Mouse (Mus musculus): Measurements from ENCODE around the gene Lmod1. TPM values are rescaled to one million over a fixed set of nuclear protein-coding genes. Genes with fewer than 3 reads are reported as not detected.

Lmod1 gene
- 0.35 and 0.37 TPM in 2 replicates for polyA plus RNA-seq (2014; fragmentation: Nextera tagmentation; extraction: Ambion mirVana)

DNA sequence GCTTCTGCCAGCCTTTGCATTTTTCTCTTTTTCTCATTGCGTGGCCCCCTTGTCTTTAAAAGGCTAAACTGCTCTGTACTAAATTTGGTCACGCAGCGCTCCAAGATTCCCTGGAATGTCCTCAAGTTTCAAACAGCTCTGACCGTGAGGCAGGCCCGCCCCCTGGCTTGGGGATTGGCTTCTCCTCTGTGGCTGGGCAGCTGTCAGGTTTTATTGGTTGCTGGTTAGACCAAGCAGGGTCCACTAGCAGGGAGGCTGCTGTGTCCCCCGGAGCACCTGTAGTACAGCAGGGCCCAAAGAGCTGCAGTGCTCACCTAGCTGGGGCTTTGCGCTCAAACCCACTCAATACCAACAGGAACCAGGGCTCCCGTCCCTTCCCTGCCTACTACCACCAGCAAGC, at the start of gene Lmod1:
Lmod1 (plus strand) TSS at position 237 of the 400 bp plus-strand sequence.
- WGBS: 13% methylated on average over 8 of the region's 8 CpGs
- H3K9ac ChIP-seq (ENCODE audit: low read length): no peak within 1 kb of the TSS; the same call in 1 of the 2 replicates
- peaks cover 3% of the 10 kb centered on the region; the same call in 1 of the 2 replicates for H3K4me1 ChIP-seq (ENCODE audit: control insufficient read depth, insufficient read depth, low read length)
- DNase-seq (ENCODE audit: low spot score): peak; percentile 48
- H3K4me2 ChIP-seq (ENCODE audit: low read depth): 0 out of 2 replicates have a peak within 1 kb of the TSS, but pooled peaks have one; percentile 3
- H3K36me3 ChIP-seq (ENCODE audit: control insufficient read depth, insufficient read depth, low read length): no peaks in the 10 kb centered on the region
- no peaks in the 10 kb centered on the region for H3K9me3 ChIP-seq (ENCODE audit: control insufficient read depth, low read length)
- no peak for ATAC-seq (ENCODE audit: insufficient read depth, low FRiP score, low TSS enrichment)
- H3K4me3 ChIP-seq (ENCODE audit: low read depth, low read length): no peak within 1 kb of the TSS
- H3K27me3 ChIP-seq (ENCODE audit: control insufficient read depth, insufficient read depth, low read length): no peaks in the 10 kb centered on the region
- no peak within 1 kb of the TSS for H3K27ac ChIP-seq (ENCODE audit: low read depth, low read length)

DNA sequence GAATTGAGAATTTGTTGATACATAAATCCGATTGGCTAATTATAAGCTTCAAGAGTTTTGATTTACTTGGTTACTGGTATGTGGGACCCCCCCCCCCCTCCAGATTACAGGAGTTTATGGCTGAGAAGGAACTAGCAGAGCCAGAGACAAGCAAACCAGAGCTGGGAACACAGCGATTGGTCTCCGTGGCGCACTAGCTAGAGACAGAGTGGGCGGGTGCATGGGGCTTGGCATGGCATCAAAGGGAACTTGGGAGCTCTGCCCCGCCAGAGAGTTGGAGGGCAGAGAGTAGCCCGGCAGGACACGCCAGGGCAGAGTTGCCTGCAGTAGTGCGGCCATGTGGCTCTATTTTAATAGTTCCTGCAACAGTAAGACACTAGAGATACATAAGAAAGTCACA, 44.0 kb upstream of the Lmod1 start:
- H3K9ac ChIP-seq (ENCODE audit: low read length): no peak overlapping the region
- H3K27ac ChIP-seq (ENCODE audit: low read depth, low read length): no peak overlapping the region
- no peak overlapping the region for H3K4me3 ChIP-seq (ENCODE audit: low read depth, low read length)
- H3K27me3 ChIP-seq (ENCODE audit: control insufficient read depth, insufficient read depth, low read length): no peaks in the 10 kb centered on the region
- DNase-seq (ENCODE audit: low spot score) (no peak), ATAC-seq (ENCODE audit: insufficient read depth, low FRiP score, low TSS enrichment) (no peak)
- H3K36me3 ChIP-seq (ENCODE audit: control insufficient read depth, insufficient read depth, low read length): peaks cover 2% of the 10 kb centered on the region
- 90% methylated on average over 9 of the region's 9 CpGs for WGBS
- H3K4me1 ChIP-seq (ENCODE audit: control insufficient read depth, insufficient read depth, low read length): no peaks in the 10 kb centered on the region
- no peaks in the 10 kb centered on the region for H3K9me3 ChIP-seq (ENCODE audit: control insufficient read depth, low read length)
- no peak overlapping the region for H3K4me2 ChIP-seq (ENCODE audit: low read depth)

DNA sequence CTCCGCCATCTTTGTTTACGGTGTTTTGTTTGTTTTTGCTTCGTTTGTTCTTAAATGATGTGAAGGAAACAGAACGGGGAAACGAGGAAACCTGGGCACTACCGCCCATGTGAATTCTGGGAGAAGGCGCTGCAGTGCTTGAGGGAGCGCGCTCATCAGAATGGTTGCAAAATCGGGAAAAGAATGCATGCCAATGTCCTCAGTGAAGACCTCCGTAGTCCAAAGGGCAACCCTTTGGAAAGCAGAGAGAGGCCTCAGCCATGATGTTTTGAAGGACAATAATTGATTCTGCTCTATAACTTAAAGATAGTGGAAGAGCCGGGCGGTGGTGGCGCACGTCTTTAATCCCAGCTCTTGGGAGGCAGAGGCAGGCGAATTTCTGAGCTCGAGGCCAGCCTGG, 42.8 kb upstream of the Lmod1 start:
- H3K4me2 ChIP-seq (ENCODE audit: low read depth): no peak overlapping the region
- H3K36me3 ChIP-seq (ENCODE audit: control insufficient read depth, insufficient read depth, low read length): peaks cover 2% of the 10 kb centered on the region
- WGBS: 95% methylated on average over 17 of the region's 17 CpGs

DNA sequence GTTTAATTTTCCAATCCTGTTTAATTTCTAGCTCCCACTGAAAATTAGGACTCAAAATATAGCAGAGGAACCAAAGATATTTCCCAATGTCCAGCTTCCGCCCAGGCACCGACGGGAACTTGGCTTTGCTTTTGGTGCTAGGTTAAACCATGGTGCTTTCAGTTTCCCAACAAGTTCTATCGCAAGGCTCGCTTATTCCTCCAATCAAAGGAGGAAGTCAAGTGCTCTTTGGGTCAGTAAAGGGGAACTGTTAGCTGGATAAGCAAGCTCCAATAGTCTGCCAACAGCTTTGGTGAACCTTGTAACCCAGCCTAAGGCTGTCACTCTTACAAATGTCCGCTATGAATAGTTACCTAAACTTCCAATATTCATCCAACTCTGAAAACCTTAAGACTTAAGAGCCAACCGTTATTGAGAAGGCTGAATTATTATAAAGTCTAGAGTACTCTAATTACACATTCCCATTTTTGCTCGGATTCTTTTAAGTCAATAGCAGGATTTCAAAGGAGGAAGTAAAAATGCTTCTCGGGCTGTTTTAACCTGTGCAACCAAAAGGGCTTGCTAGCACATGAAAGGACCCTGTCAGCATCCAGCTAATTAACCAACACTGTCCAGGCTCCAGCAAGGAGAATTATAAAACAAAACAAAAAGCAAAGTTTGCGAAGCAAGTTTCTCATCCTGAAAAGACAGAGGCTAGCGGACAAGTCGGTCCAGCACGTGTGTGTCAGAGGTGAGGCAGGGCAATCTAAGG, 41.9 kb upstream of the Lmod1 start:
- WGBS: 45% methylated on average over 13 of the region's 13 CpGs
- Histone ChIP-seq H3K4me2 (ENCODE audit: low read depth) (peak overlapping the region; percentile 75), H3K36me3 (ENCODE audit: control insufficient read depth, insufficient read depth, low read length) (peaks cover 2% of the 10 kb centered on the region; the same call in 1 of the 2 replicates), H3K27me3 (ENCODE audit: control insufficient read depth, insufficient read depth, low read length) (no peaks in the 10 kb centered on the region), H3K27ac (ENCODE audit: low read depth, low read length) (no peak overlapping the region), H3K4me3 (ENCODE audit: low read depth, low read length) (peak overlapping the region; percentile 62), H3K4me1 (ENCODE audit: control insufficient read depth, insufficient read depth, low read length) (no peaks in the 10 kb centered on the region), H3K9ac (ENCODE audit: low read length) (peak overlapping the region; percentile 85), H3K9me3 (ENCODE audit: control insufficient read depth, low read length) (no peaks in the 10 kb centered on the region)
- ATAC-seq (ENCODE audit: insufficient read depth, low FRiP score, low TSS enrichment) (no peak), DNase-seq (ENCODE audit: low spot score) (no peak)

More for the DNA sequence above, 42.8 kb upstream of the Lmod1 start:
- no peaks in the 10 kb centered on the region for H3K4me1 ChIP-seq (ENCODE audit: control insufficient read depth, insufficient read depth, low read length)
- no peak overlapping the region for H3K9ac ChIP-seq (ENCODE audit: low read length)
- no peak overlapping the region for H3K4me3 ChIP-seq (ENCODE audit: low read depth, low read length)
- H3K27ac ChIP-seq (ENCODE audit: low read depth, low read length): no peak overlapping the region
- H3K27me3 ChIP-seq (ENCODE audit: control insufficient read depth, insufficient read depth, low read length): no peaks in the 10 kb centered on the region
- no peak for DNase-seq (ENCODE audit: low spot score)
- no peak for ATAC-seq (ENCODE audit: insufficient read depth, low FRiP score, low TSS enrichment)
- no peaks in the 10 kb centered on the region for H3K9me3 ChIP-seq (ENCODE audit: control insufficient read depth, low read length)

DNA sequence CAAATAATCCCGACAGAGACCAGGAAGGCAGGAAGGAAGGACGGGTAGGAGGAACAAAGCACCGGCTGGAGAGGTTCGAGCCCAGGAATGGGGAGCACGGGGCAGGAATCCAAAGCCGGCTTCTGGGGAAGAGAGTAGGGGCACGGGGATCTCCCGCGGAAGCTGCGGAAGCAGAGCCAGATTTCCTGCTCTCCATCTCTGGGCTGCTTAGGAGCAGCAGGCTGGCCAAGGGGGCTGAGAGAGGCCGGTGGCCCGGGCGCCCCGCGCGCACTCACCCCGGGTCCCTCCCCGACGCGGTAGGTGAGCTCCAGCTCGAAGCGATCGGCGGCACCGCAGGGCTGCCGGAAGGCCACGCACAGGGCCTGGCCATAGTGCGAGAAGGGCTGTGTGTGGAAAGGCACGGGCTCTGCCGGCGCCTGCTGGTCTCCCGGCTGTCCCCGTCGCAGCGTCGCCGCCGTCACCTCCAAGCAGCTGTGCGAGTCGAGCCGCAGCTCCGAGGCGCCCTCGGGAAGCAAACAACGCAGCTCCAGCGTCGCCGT, 41.3 kb upstream of the Lmod1 start:
- DNase-seq (ENCODE audit: low spot score) (no peak), ATAC-seq (ENCODE audit: insufficient read depth, low FRiP score, low TSS enrichment) (peak; percentile 79)
- Histone ChIP-seq H3K9ac (ENCODE audit: low read length) (peak overlapping the region; percentile 85), H3K4me3 (ENCODE audit: low read depth, low read length) (peak overlapping the region; percentile 62), H3K27ac (ENCODE audit: low read depth, low read length) (peak overlapping the region; percentile 72), H3K36me3 (ENCODE audit: control insufficient read depth, insufficient read depth, low read length) (peaks cover 2% of the 10 kb centered on the region; the same call in 1 of the 2 replicates), H3K4me1 (ENCODE audit: control insufficient read depth, insufficient read depth, low read length) (no peaks in the 10 kb centered on the region), H3K4me2 (ENCODE audit: low read depth) (peak overlapping the region; percentile 75), H3K27me3 (ENCODE audit: control insufficient read depth, insufficient read depth, low read length) (no peaks in the 10 kb centered on the region), H3K9me3 (ENCODE audit: control insufficient read depth, low read length) (no peaks in the 10 kb centered on the region)
- WGBS: 0% methylated on average over 47 of the region's 48 CpGs

DNA sequence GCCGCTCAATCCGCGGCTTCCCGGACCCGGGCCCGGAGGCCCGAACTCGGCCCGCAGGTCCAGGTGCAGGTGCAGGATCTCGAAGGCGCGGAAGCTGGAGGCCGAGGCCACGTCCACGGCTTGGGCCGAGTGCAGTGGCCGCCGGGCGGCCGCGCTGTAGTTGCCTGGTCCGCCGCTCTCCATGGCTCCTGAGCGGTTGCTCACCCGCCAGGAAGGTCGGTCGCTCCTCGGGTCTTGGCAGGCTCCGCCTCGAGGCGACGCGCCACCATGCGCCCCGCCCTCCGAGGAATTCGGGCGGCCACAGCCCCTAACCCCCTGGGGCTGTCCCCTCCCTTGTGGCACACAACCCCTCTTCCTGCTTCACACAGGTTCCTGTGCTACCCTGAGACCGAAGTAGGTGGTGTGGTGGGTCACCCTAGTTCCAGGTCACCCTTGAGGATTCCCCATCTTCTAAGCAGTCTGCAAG, 40.7 kb upstream of the Lmod1 start, which contains the start of gene Rnpep:
Rnpep (minus strand) TSS at position 259 of the 466 bp plus-strand sequence.
- H3K4me2 ChIP-seq (ENCODE audit: low read depth): peak within 1 kb of the TSS; percentile 75
- H3K4me3 ChIP-seq (ENCODE audit: low read depth, low read length): peak within 1 kb of the TSS; percentile 62
- peak; percentile 90 for ATAC-seq (ENCODE audit: insufficient read depth, low FRiP score, low TSS enrichment)
- H3K9ac ChIP-seq (ENCODE audit: low read length): peak within 1 kb of the TSS; percentile 85
- no peaks in the 10 kb centered on the region for H3K4me1 ChIP-seq (ENCODE audit: control insufficient read depth, insufficient read depth, low read length)
- WGBS: 0% methylated on average over 37 of the region's 39 CpGs
- peak within 1 kb of the TSS; percentile 72 for H3K27ac ChIP-seq (ENCODE audit: low read depth, low read length)
- H3K36me3 ChIP-seq (ENCODE audit: control insufficient read depth, insufficient read depth, low read length): no peaks in the 10 kb centered on the region
- H3K9me3 ChIP-seq (ENCODE audit: control insufficient read depth, low read length): no peaks in the 10 kb centered on the region
- peak; percentile 81 for DNase-seq (ENCODE audit: low spot score)
- no peaks in the 10 kb centered on the region for H3K27me3 ChIP-seq (ENCODE audit: control insufficient read depth, insufficient read depth, low read length)

DNA sequence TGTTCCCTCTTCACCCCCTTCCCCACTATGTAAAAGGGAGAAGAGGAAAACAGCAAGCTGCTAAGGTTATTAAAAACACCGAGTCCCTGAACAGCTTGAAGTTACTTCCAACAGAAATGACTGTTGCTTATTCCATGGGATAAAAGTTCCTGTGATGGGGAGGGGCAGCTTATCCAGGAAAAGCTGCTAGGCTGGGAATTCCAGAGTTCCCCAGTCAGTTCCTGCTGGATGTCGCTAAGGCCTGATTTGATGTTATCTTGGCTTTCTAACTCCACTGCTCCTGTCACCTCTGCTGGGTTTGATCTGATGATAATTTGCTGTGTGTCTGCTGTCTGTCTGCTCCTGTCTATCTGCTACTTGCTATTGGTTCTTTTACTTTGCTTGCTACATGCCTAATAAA, 38.3 kb upstream of the Lmod1 start:
- Histone ChIP-seq H3K4me1 (ENCODE audit: control insufficient read depth, insufficient read depth, low read length) (no peaks in the 10 kb centered on the region), H3K27me3 (ENCODE audit: control insufficient read depth, insufficient read depth, low read length) (no peaks in the 10 kb centered on the region), H3K36me3 (ENCODE audit: control insufficient read depth, insufficient read depth, low read length) (no peaks in the 10 kb centered on the region), H3K9ac (ENCODE audit: low read length) (no peak overlapping the region), H3K4me2 (ENCODE audit: low read depth) (no peak overlapping the region), H3K4me3 (ENCODE audit: low read depth, low read length) (no peak overlapping the region), H3K27ac (ENCODE audit: low read depth, low read length) (no peak overlapping the region), H3K9me3 (ENCODE audit: control insufficient read depth, low read length) (no peaks in the 10 kb centered on the region)
- no peak for ATAC-seq (ENCODE audit: insufficient read depth, low FRiP score, low TSS enrichment)
- DNase-seq (ENCODE audit: low spot score): no peak
- 87% methylated on average over 2 of the region's 2 CpGs for WGBS

DNA sequence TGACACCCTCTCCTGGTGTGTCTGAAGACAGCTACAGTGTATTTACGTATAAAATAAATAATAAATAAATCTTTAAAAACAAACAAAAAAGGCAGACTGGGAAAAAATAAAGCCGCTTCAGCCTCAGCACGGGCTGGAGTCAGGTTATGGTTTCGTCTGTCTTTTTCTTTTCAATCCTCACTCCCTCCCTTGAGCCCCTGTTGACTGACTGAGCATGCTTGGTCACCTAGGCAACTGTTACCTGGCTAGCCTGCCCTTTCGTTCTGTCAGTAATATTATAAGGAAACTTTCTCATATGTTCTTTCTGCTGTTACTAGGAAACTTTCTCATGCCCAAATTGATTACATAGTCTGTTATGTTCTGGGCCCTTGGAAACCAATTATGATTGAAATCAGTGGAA, 33.7 kb upstream of the Lmod1 start:
- Histone ChIP-seq H3K9me3 (ENCODE audit: control insufficient read depth, low read length) (no peaks in the 10 kb centered on the region), H3K4me2 (ENCODE audit: low read depth) (no peak overlapping the region), H3K27ac (ENCODE audit: low read depth, low read length) (no peak overlapping the region), H3K36me3 (ENCODE audit: control insufficient read depth, insufficient read depth, low read length) (peaks cover 4% of the 10 kb centered on the region), H3K9ac (ENCODE audit: low read length) (no peak overlapping the region), H3K4me1 (ENCODE audit: control insufficient read depth, insufficient read depth, low read length) (no peaks in the 10 kb centered on the region), H3K4me3 (ENCODE audit: low read depth, low read length) (no peak overlapping the region), H3K27me3 (ENCODE audit: control insufficient read depth, insufficient read depth, low read length) (no peaks in the 10 kb centered on the region)
- DNase-seq (ENCODE audit: low spot score) (no peak), ATAC-seq (ENCODE audit: insufficient read depth, low FRiP score, low TSS enrichment) (no peak)
- WGBS: 83% methylated on average over 5 of the region's 5 CpGs

Measured in neural tube, embryonic 11.5 days (tissue).